Mouse (Mus musculus) hindbrain, embryonic 10.5 days (tissue): Measurements from ENCODE around the gene Pole3. TPM values are rescaled to one million over a fixed set of nuclear protein-coding genes. Genes with fewer than 3 reads are reported as not detected.

Experiments used
- DNase-seq: peaks from one replicate; pipeline ENCODE4 v3.0.0-alpha.2; 2017; ENCODE audit warnings: low spot score
- H3K27ac ChIP-seq: fragments of 300-500 bp; sonication (generic); 2 replicates; pipeline ENCODE4 v1.5.1; 2016; ENCODE audit warnings: mild to moderate bottlenecking, moderate library complexity
- H3K27me3 ChIP-seq: fragments of 300-500 bp; sonication (generic); 2 replicates; pipeline ENCODE4 v1.6.1; 2016; ENCODE audit warnings: mild to moderate bottlenecking; ENCODE audit not compliant: poor library complexity, insufficient read depth, severe bottlenecking
- H3K36me3 ChIP-seq: fragments of 300-500 bp; sonication (generic); 2 replicates; pipeline ENCODE4 v1.6.1; 2016; ENCODE audit warnings: mild to moderate bottlenecking, moderate library complexity
- H3K4me1 ChIP-seq: fragments of 300-500 bp; sonication (generic); replicated peaks from 2 replicates; pipeline ENCODE4 v1.6.1; 2016; ENCODE audit warnings: mild to moderate bottlenecking
- H3K4me3 ChIP-seq: fragments of 300-500 bp; sonication (generic); 2 replicates; pipeline ENCODE4 v1.5.1; 2016; ENCODE audit warnings: mild to moderate bottlenecking, moderate library complexity
- H3K9me3 ChIP-seq: fragments of 300-500 bp; sonication (generic); 2 replicates; pipeline ENCODE4 v1.6.1; 2016; ENCODE audit warnings: mild to moderate bottlenecking, moderate library complexity
- WGBS: fragments of 180-500 bp; shearing (Covaris S2); methylation state at CpG from one replicate; pipeline ENCODE4 v1.1.7; 2016; 5-methylcytosine and 5-hydroxymethylcytosine counted together
- polyA plus RNA-seq: library from polyadenylated mRNA; unstranded; fragments of >200 nt; fragmentation: Nextera tagmentation; extraction: Ambion mirVana; gene quantifications from 2 replicates; pipeline ENCODE4 v1.2.1, GENCODE M21; 2016

The Pole3 gene
- polyA plus RNA-seq, 1 experiment from 2014 or later: 124 TPM

DNA sequence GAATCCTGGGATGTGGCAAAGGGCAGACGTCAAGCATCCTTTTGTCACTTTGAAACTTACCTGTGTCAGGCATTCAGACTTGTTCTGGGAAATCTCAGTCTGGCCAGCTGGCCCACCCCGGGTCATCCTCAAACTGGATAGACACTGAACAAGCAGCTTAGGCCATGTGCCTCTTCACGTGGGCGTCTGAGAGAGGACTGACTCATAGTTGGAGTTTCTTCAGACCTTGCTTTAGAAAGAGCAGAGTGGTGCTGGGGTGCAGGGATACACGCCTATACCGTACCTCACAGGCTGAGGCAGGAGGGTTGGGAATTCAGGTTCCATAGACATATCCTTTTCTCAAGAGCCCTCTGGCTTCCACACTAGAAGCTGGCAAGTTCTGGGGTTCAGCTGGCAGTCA is 18.9 kb upstream of the Pole3 start:
- WGBS: 85% methylated on average over 6 of the region's 6 CpGs
- Histone ChIP-seq H3K27me3 (no peaks in the 10 kb centered on the region), H3K27ac (no peak overlapping the region), H3K4me3 (no peak overlapping the region), H3K36me3 (no peaks in the 10 kb centered on the region), H3K9me3 (no peaks in the 10 kb centered on the region), H3K4me1 (no peaks in the 10 kb centered on the region)
- no peak for DNase-seq

DNA sequence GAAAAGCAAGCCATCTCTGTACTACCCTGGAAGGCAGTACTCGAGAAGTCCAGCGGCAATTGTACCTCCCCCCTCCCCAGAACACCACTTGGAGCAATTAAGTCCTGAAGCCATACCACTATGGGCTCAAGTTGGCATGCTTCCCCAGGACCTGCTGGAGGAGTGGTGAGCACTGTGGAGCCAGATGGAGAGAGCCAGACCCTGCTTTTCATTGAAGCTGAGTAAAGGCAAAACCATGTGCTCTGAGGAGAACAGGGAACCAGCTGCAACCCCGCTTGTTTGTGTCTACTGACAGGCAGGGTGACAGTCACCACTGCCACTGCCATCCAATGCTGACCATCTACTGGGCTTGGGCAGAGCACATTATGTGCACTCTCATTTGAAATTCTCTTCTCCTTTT is 16.9 kb upstream of the Pole3 start:
- Histone ChIP-seq H3K27ac (no peak overlapping the region), H3K9me3 (no peaks in the 10 kb centered on the region), H3K27me3 (no peaks in the 10 kb centered on the region), H3K4me1 (no peaks in the 10 kb centered on the region), H3K4me3 (no peak overlapping the region), H3K36me3 (no peaks in the 10 kb centered on the region)
- DNase-seq: no peak
- 84% methylated on average over 3 of the region's 3 CpGs for WGBS

DNA sequence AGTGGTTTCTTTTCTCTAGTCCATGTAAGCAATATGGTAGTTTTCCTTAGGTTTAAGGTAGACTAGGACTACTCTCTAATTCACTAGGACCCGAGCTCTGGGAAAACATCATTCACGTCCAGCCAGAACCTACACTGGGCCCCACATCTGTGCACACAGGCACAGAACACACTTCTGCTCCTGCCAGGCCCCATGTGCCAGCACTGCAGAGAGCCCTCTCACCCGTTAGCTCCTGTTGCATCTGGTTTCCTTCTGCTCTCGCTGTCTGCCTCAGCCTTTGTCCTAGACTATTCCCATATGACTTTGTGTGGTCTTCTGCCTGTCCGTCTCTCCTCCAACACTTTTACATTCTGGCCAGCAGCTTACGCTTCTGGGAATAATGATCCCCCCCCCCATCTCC is 8.9 kb upstream of the Pole3 start:
- no peaks in the 10 kb centered on the region for H3K9me3 ChIP-seq
- no peaks in the 10 kb centered on the region for H3K36me3 ChIP-seq
- no peaks in the 10 kb centered on the region for H3K27me3 ChIP-seq
- H3K27ac ChIP-seq: no peak overlapping the region
- no peak overlapping the region for H3K4me3 ChIP-seq
- no peak for DNase-seq
- H3K4me1 ChIP-seq: peaks cover 4% of the 10 kb centered on the region; the same call in 1 of the 2 replicates
- 84% methylated on average over 6 of the region's 6 CpGs for WGBS

DNA sequence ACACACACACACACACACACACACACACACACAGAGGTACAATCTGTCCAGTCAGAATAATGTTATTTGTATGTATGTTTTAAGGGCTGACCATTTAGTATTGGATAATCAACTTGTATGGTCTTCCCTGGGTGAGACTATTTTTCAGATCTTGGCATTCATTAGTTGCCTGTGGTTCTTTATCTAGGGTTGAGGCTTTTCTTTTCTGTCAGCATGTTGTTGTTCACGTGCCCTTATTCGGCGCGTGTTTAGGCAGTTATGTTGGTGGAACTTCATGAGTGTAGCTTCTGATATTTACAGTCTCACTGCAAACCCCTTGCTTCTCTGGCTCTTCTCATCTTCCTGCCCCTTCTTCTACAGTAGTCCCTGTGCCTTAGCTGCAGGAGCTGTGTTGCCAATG is 2.8 kb upstream of the Pole3 start:
- no peak for DNase-seq
- WGBS: 86% methylated on average over 4 of the region's 4 CpGs
- H3K9me3 ChIP-seq: no peaks in the 10 kb centered on the region
- H3K36me3 ChIP-seq: peaks cover 11% of the 10 kb centered on the region
- peaks cover 19% of the 10 kb centered on the region for H3K4me1 ChIP-seq
- H3K27ac ChIP-seq: no peak overlapping the region
- H3K27me3 ChIP-seq: no peaks in the 10 kb centered on the region
- H3K4me3 ChIP-seq: no peak overlapping the region

DNA sequence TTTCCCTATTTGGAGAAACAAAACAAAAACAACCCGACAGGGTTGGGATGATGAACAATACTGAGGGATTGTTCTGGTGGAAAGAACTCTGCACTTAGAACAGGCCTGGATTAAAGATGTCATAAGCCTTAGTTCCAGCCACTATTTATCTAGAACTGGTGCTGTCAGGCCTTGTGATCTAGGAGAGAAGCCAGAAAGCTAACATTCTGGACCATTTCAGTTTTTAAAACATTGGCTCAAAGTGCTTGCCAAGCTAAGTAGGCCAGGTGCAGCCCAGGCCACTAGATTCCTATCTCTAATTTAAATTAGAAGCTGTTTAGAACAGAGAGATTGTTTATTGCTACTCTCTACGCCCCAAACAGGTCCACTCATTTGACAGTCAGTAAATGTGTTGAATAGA is 1.4 kb upstream of the Pole3 start:
- no peaks in the 10 kb centered on the region for H3K27me3 ChIP-seq
- H3K9me3 ChIP-seq: no peaks in the 10 kb centered on the region
- peaks cover 17% of the 10 kb centered on the region for H3K36me3 ChIP-seq
- peaks cover 19% of the 10 kb centered on the region for H3K4me1 ChIP-seq
- H3K27ac ChIP-seq: no peak overlapping the region
- WGBS: 69% methylated on average over 2 of the region's 2 CpGs
- no peak overlapping the region for H3K4me3 ChIP-seq
- DNase-seq: no peak

DNA sequence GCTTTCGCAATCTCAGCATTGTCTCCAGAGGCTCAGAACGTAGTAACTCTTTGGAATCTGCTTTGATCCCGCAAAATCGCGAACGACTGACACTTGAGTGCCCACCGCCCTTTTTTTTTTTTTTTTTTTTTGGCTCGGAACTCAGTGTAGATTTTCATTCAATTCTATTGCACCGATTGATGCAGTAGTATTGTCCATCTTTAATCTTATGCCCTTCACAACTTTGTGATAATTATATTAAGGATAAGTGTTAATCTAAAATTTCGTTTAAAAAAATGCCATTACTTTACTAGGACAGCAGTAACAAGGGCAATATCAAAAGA is 582 bp upstream of the Pole3 start:
- H3K4me3 ChIP-seq: peak overlapping the region; percentile 77
- no peak for DNase-seq
- peak overlapping the region; percentile 96 for H3K27ac ChIP-seq
- 2% methylated on average over 10 of the region's 10 CpGs for WGBS
- no peaks in the 10 kb centered on the region for H3K9me3 ChIP-seq
- H3K27me3 ChIP-seq: no peaks in the 10 kb centered on the region
- H3K4me1 ChIP-seq: peaks cover 17% of the 10 kb centered on the region
- peaks cover 17% of the 10 kb centered on the region for H3K36me3 ChIP-seq

DNA sequence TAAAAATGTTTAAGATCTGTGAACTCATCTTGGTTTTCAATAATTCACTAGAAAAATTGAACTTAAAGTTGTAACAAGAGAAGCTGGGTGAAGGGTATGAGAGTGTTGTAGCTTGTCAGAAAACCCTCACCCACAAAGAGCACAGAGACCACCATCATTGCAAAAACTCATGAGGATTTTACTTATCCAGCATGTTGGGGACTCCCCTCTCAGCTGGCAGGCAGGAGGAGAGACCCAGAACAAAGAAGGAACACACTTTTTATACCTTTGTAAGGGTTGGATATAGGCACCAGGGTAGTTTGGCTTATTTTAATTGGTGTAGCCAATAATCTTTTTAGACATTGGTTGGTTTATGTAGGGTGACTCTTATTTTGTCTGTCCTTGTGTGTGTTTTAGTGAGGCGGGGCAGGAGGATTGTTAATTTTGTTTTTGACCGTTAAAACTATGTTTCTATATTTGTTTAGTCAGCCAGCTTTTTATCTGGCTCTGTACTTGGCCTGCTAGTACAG is 3.9 kb downstream of the Pole3 start:
- WGBS: 90% methylated on average over 2 of the region's 2 CpGs
- Histone ChIP-seq H3K27ac (no peak overlapping the region), H3K27me3 (no peaks in the 10 kb centered on the region), H3K36me3 (peaks cover 17% of the 10 kb centered on the region), H3K4me1 (peaks cover 47% of the 10 kb centered on the region), H3K4me3 (no peak overlapping the region), H3K9me3 (no peaks in the 10 kb centered on the region)
- DNase-seq: no peak

DNA sequence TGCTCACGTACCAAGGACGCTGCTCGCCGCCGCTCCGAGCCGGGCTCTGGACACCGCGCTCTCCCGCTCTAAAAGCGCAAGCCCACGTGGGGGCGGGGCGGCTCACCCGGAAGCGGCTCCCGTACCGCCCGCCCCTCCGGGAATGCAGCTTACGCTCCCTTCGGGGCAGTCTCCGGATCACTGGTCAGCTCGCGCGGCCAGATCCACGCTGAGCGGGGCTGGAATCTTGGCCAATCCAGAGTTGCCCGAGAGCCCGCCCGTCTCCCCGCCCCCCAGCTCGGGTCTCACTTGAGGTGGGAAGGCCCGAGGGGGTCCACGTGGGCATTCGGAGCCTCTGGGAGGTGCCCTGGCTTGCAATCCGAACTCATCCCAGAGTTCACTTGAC is 5.0 kb downstream of the Pole3 start, which contains the start of gene Alad:
Gene Alad (minus strand): TSS at position 70 of the 385 bp plus-strand sequence.
- peaks cover 17% of the 10 kb centered on the region for H3K36me3 ChIP-seq
- H3K4me1 ChIP-seq: peaks cover 55% of the 10 kb centered on the region
- H3K27me3 ChIP-seq: no peaks in the 10 kb centered on the region
- under 1% methylated on average over 37 of the region's 37 CpGs for WGBS
- H3K4me3 ChIP-seq: peak within 1 kb of the TSS; percentile 77
- H3K27ac ChIP-seq: peak within 1 kb of the TSS; percentile 92
- peak; percentile 88 for DNase-seq
- no peaks in the 10 kb centered on the region for H3K9me3 ChIP-seq

DNA sequence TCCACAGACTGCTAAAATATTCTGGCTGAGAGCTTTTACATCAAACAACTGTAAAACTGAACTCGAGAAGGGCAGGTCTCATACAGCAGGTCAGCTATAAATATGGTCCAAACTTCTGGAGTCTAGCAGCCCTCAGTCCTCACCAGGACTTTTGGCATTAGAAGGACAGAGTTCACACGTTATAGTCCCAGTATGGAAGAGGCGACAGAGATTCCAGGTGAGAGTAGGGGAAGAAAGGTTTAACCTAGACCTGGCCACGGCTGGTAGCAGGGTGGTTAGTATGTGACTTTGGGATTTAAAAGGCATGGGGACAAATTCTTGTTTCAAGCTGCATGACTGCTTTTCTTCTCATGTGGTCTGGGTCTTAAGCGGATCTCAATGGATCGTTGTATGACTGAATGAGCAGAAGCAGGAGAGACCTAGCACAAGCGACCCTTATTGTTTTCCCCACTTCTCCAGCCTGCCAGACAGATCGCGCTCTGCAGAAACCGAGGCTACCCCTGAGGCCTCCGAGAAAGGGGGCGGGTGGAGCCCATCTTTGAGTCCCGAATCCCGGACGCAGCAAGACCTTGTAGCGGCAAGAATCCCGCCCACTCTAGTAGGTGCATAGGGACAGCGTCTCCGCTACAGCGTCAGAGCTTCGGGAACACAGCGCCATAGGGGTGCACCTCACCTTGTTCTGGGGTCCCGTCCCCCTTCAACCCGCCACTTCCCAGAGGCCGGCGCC is 5.6 kb downstream of the Pole3 start:
- Histone ChIP-seq H3K9me3 (no peaks in the 10 kb centered on the region), H3K27ac (peak overlapping the region; percentile 92), H3K4me3 (peak overlapping the region; percentile 77), H3K27me3 (no peaks in the 10 kb centered on the region), H3K4me1 (peaks cover 52% of the 10 kb centered on the region), H3K36me3 (peaks cover 17% of the 10 kb centered on the region)
- WGBS: 3% methylated on average over 26 of the region's 26 CpGs
- no peak for DNase-seq

DNA sequence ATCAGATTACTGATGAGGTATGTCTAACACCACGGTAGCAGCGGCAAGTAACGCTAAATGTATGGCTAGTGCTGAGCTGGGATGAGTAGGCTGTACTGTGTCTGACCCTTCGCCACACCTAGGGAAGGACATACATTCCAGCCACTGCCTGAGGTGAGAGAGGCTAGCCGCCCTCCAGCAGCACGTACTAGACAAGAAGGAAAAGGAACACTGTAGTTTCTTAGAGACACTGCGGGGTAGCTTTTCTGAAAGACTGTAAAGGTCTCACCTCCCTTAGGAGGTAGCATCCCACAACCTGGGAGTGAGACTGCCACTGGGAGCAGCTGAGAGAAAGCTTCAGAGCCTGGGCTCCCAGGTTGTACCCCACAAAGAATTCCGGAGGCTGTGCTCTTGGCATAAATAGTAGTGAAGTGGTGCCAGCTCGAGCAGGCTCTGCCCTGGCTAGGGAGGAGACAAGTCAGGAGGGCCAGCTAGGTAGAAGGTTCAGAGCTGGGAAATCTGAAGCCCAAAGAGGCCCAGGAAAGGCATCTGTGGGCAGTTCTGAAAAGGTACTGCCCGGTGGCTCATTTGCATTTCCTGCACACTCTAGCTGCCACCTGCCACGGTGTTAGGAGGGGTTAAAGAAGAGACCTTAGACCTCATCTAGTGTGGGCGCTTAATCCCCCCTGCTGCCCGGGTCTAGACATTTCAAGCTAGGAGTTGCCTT is 6.3 kb downstream of the Pole3 start:
- WGBS: 59% methylated on average over 13 of the region's 13 CpGs
- H3K27ac ChIP-seq: peak overlapping the region; percentile 92

DNA sequence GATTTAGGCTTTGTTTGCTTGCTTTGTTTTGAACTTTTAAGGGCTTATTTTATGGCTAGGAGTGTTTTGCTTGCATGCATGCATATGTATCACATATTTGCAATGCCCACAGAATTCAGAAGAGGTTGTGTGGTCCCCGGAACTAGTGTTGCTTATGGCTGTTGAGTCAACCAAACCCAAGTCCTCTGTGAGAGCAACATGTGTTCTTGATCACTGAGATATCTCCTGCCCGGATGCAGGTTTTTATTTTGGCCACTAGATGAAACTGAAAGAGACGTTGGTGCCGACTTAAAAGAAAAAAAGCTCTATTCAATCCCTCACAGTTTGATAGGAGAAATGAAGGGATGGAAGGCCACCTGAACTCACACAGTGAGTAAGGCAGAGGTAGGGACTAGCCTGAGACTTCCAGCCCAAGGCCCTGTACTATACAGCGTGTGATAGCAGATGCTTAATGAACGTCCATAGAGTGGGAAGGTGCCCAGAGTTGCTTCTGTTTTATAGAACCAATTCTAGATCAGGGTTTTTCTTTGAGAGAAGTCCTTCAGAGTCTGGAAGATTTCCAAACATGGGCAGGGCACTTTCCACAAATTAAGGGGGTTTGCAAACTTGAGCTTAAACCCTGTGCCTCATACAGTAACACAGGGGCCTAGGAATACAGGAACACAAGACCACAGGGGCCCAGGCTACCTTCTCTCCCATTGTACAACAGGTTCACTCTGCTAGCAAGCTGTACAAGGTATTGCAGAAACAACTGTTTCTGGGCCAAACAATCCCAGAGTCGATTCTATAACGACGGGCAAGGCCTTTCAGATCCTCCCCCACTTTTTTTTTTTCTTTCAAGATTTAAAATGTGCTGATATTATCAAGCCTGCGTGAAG is 7.1 kb downstream of the Pole3 start:
- Histone ChIP-seq H3K4me3 (peak overlapping the region; percentile 77; the same call in 1 of the 2 replicates), H3K9me3 (no peaks in the 10 kb centered on the region), H3K4me1 (peaks cover 44% of the 10 kb centered on the region), H3K27ac (no peak overlapping the region), H3K27me3 (no peaks in the 10 kb centered on the region), H3K36me3 (peaks cover 22% of the 10 kb centered on the region)
- 87% methylated on average over 10 of the region's 10 CpGs for WGBS
- DNase-seq: no peak

More for the DNA sequence above, 6.3 kb downstream of the Pole3 start:
- H3K9me3 ChIP-seq: no peaks in the 10 kb centered on the region
- peak overlapping the region; percentile 77 for H3K4me3 ChIP-seq
- H3K27me3 ChIP-seq: no peaks in the 10 kb centered on the region
- H3K4me1 ChIP-seq: peaks cover 48% of the 10 kb centered on the region
- DNase-seq: peak; percentile 16
- H3K36me3 ChIP-seq: peaks cover 22% of the 10 kb centered on the region

DNA sequence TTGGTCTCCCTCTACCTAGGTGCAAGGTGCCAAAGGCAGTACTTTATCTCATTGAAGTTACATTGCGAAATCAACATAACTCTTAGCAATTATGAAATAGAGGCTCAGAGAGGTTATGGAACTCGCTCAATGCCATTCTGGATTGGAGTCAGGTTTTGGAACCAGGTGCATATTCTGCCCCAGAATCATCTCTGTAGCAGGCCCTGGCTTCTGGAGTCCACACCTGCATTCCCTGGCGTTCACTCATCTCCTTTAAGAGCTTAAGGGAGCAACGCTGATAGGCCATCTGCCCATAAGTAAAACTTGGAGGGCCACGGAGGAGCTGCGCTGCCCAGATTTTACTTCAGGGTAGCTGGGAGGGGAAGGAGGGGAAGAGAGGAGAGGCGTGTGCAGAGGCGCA is 7.8 kb downstream of the Pole3 start:
- H3K27ac ChIP-seq: no peak overlapping the region
- H3K36me3 ChIP-seq: peaks cover 22% of the 10 kb centered on the region
- 92% methylated on average over 8 of the region's 8 CpGs for WGBS
- no peak for DNase-seq
- no peaks in the 10 kb centered on the region for H3K9me3 ChIP-seq
- peaks cover 44% of the 10 kb centered on the region for H3K4me1 ChIP-seq
- no peaks in the 10 kb centered on the region for H3K27me3 ChIP-seq
- H3K4me3 ChIP-seq: no peak overlapping the region
